Comparison of ENCODE assay signal across 8 mouse cellular contexts in genomic region chr12:31654197-31654964, GRCm38 (mm10). TPM values are rescaled to one million over a fixed set of nuclear protein-coding genes. Genes with fewer than 3 reads are reported as not detected.
A peak's percentile ranks its signal among the peaks of the same experiment; 100 is the strongest.
DNase-seq lines count a peak whose midpoint lies in the region; ATAC-seq and TF ChIP-seq lines count a peak whose summit lies in the region.

Gene Dus4l (minus strand): TSS chr12:31654826.
Gene Cog5 (plus strand): TSS chr12:31654869.

- DNase-seq in Patski (ENCODE audit: low read depth, low spot score): peak; percentile 58
- DNase-seq in cerebellum, postnatal 14 days: peak; percentile 99 to 100
- peak; percentile 92 to 97 for DNase-seq in frontal cortex, postnatal 14 days (ENCODE audit: low spot score in 2 of 2)
- peak; percentile 95 for DNase-seq in hindbrain, embryonic 14.5 days (ENCODE audit: low spot score)
- peak; percentile 92 for DNase-seq in left cerebral cortex, adult 11 months (ENCODE audit: low spot score)
- DNase-seq in lung, postnatal 4 days: peak; percentile 95 to 98
- peak; percentile 87 for DNase-seq in retina, postnatal 7 days (ENCODE audit: low read depth, low spot score)
- peak; percentile 99 for DNase-seq in urinary bladder, adult 2 months (ENCODE audit: low spot score)

- CTCF ChIA-PET in Patski (lab: Charles Lee): interaction anchor here (1.1 kb wide), 1 partner anchor 145 kb away, joined by 3 read pairs; no protein-coding TSS in a partner anchor

- peaks cover 9% of the 10 kb centered on the region for H3K4me1 ChIP-seq in hindbrain, embryonic 14.5 days (replicated peaks; ENCODE audit: control insufficient read depth, insufficient read depth, low read length)

- peak within 1 kb of the TSS; percentile 79 for H3K9ac ChIP-seq in hindbrain, embryonic 14.5 days

- no peaks in the 10 kb centered on the region for H3K9me3 ChIP-seq in hindbrain, embryonic 14.5 days (ENCODE audit: control insufficient read depth, low read length)

- H3K27me3 ChIP-seq in Patski: no peaks in the 10 kb centered on the region
- H3K27me3 ChIP-seq in hindbrain, embryonic 14.5 days (ENCODE audit: control insufficient read depth, insufficient read depth, low read length): no peaks in the 10 kb centered on the region

- H3K4me3 ChIP-seq in hindbrain, embryonic 14.5 days (replicated peaks; ENCODE audit: low read length): peak within 1 kb of the TSS; percentile 94

- peak; percentile 89 for ATAC-seq in Patski
- peak; percentile 98 for ATAC-seq in hindbrain, embryonic 14.5 days (ENCODE audit: low FRiP score)

- H3K4me2 ChIP-seq in hindbrain, embryonic 14.5 days (replicated peaks): peak within 1 kb of the TSS; percentile 81

- TF ChIP-seq CTCF in Patski (IDR thresholded peaks at IDR 0.05): no peak

- under 1% methylated on average over 47 of the region's 47 CpGs for WGBS in hindbrain, embryonic 14.5 days

- no peaks in the 10 kb centered on the region for H3K36me3 ChIP-seq in hindbrain, embryonic 14.5 days (replicated peaks; ENCODE audit: control insufficient read depth, insufficient read depth)

- POLR2A ChIA-PET in Patski (lab: Charles Lee): interaction anchor here (1.2 kb wide), 1 partner anchor 21 kb away, joined by 3 read pairs; no protein-coding TSS in a partner anchor

- H3K27ac ChIP-seq in hindbrain, embryonic 14.5 days: peak within 1 kb of the TSS; percentile 80

- in situ Hi-C loops in Patski (cut with MboI; ENCODE audit: low pct_unique_long_range_greater_than_20kb): loop anchor here (10.0 kb wide), 1 partner anchor 150 kb away; no protein-coding TSS in a partner anchor

RNA-seq across cellular contexts. Expression of gene Dus4l, which starts in this region (rescaled TPM):
- polyA plus RNA-seq in Patski (2021): 10.0 TPM
- polyA plus RNA-seq in hindbrain, embryonic 14.5 days (2014; fragmentation: Nextera tagmentation; extraction: Ambion mirVana): 7.2 and 9.3 TPM in 2 replicates
- polyA plus RNA-seq in urinary bladder, adult 2 months (2012; rRNA removed): 6.9 and 7.1 TPM in 2 replicates

RNA-seq across cellular contexts. Expression of gene Cog5, which starts in this region (rescaled TPM):
- 26.9 TPM for polyA plus RNA-seq in Patski (2021)
- 34.3 and 38.0 TPM in 2 replicates for polyA plus RNA-seq in hindbrain, embryonic 14.5 days (2014; fragmentation: Nextera tagmentation; extraction: Ambion mirVana)
- 29.6 and 30.7 TPM in 2 replicates for polyA plus RNA-seq in urinary bladder, adult 2 months (2012; rRNA removed)

Comparison
In these comparisons a context has a peak if more than half of its experiments do, and no peak if none do; other contexts are left out.
1. Peak in every context shown above with its lines: DNase-seq, ATAC-seq, H3K4me3 ChIP-seq and H3K27ac ChIP-seq.